Mouse (Mus musculus) lung, postnatal 0 days (tissue): ENCODE data around the gene Prl2a1. TPM values are rescaled to one million over a fixed set of nuclear protein-coding genes. Genes with fewer than 3 reads are reported as not detected.
"Not testable (repeated sequence)": the region's sequence is repeated elsewhere in the genome, so short reads cannot be mapped to it uniquely, and the experiment has no call there.

Experiments
- ATAC-seq: fragments of 200-750 bp; cut with Nextera tagmentation; 2 replicates; pipeline ENCODE4 v1.8.0; 2017; ENCODE audit warnings: moderate library complexity
- DNase-seq: peaks from one replicate; pipeline ENCODE4 v3.0.0-alpha.2; 2016; ENCODE audit warnings: low spot score
- H3K27ac ChIP-seq: fragments of 300-500 bp; sonication (generic); 2 replicates; pipeline ENCODE4 v1.5.1; 2014; ENCODE audit warnings: antibody characterized with exemption, mild to moderate bottlenecking, low read length, mixed read lengths
- H3K27me3 ChIP-seq: fragments of 300-500 bp; sonication (generic); replicated peaks from 2 replicates; pipeline ENCODE4 v1.6.1; 2014; ENCODE audit warnings: low read length, mixed read lengths; ENCODE audit not compliant: insufficient read depth
- H3K36me3 ChIP-seq: fragments of 300-500 bp; sonication (generic); 2 replicates; pipeline ENCODE4 v1.6.1; 2014; ENCODE audit warnings: low read length, mixed read lengths; ENCODE audit not compliant: insufficient read depth
- H3K4me1 ChIP-seq: fragments of 300-500 bp; sonication (generic); 2 replicates; pipeline ENCODE4 v1.6.1; 2014; ENCODE audit warnings: antibody characterized with exemption, low read depth, low read length, mixed read lengths; ENCODE audit not compliant: insufficient read depth
- H3K4me2 ChIP-seq: fragments of 300-500 bp; sonication (generic); replicated peaks from 2 replicates; pipeline ENCODE4 v1.6.1; 2014; ENCODE audit warnings: low read depth, mild to moderate bottlenecking, low read length, moderate library complexity, mixed read lengths
- H3K4me3 ChIP-seq: fragments of 300-500 bp; sonication (generic); 2 replicates; pipeline ENCODE4 v1.5.1; 2014; ENCODE audit warnings: low read depth, low read length
- H3K9ac ChIP-seq: fragments of 300-500 bp; sonication (generic); replicated peaks from 2 replicates; pipeline ENCODE4 v1.6.1; 2014; ENCODE audit warnings: low read depth, mild to moderate bottlenecking
- H3K9me3 ChIP-seq: fragments of 300-500 bp; sonication (generic); 2 replicates; pipeline ENCODE4 v1.6.1; 2016; ENCODE audit warnings: low read length, mixed read lengths
- CTCF ChIP-seq: IDR thresholded peaks from 2 replicates; pipeline ENCODE4 v1.5.1; 2016; ENCODE audit warnings: antibody characterized with exemption, mild to moderate bottlenecking
- EP300 ChIP-seq: IDR thresholded peaks from 2 replicates; pipeline ENCODE4 v1.6.1; 2016; ENCODE audit warnings: antibody characterized with exemption, mild to moderate bottlenecking, control low read depth
- WGBS: fragments of 180-500 bp; shearing (Covaris S2); extraction: QIAGEN DNeasy Blood & Tissue Kit; methylation state at CpG from one replicate; pipeline ENCODE4 v1.1.7; 2014; 5-methylcytosine and 5-hydroxymethylcytosine counted together
- polyA plus RNA-seq: library from polyadenylated mRNA; unstranded; fragments of >200 nt; fragmentation: Nextera tagmentation; extraction: Ambion mirVana; gene quantifications from 2 replicates; pipeline ENCODE4 v1.2.1, GENCODE M21; 2015

The Prl2a1 gene
- not detected in 2 replicates for polyA plus RNA-seq

- H3K4me1 ChIP-seq = no peaks in the 10 kb centered on the region
- no peak within 1 kb of the TSS for H3K4me3 ChIP-seq
- WGBS = 60% methylated on average over 1 of the region's 1 CpGs
- no peak for TF ChIP-seq EP300
- no peak for TF ChIP-seq CTCF
- ATAC-seq (no peak), DNase-seq (no peak)
- H3K9ac ChIP-seq = no peak within 1 kb of the TSS
- H3K27me3 ChIP-seq = no peaks in the 10 kb centered on the region
- no peak within 1 kb of the TSS for H3K27ac ChIP-seq
- no peaks in the 10 kb centered on the region for H3K36me3 ChIP-seq
- no peaks in the 10 kb centered on the region for H3K9me3 ChIP-seq
- H3K4me2 ChIP-seq = no peak within 1 kb of the TSS
Measured at GRCm38 (mm10) chr13:27801354-27801753, at the start of gene Prl2a1. TSS of gene Prl2a1 (plus strand) at chr13:27801654.

- H3K27me3 ChIP-seq, DNase-seq, H3K36me3 ChIP-seq, H3K9ac ChIP-seq, H3K4me1 ChIP-seq, H3K9me3 ChIP-seq, H3K4me3 ChIP-seq, H3K4me2 ChIP-seq, ATAC-seq, H3K27ac ChIP-seq: not testable (repeated sequence)
- WGBS = 96% methylated on average over 2 of the region's 3 CpGs
Measured at GRCm38 (mm10) chr13:27780704-27781103, 20.8 kb upstream of the Prl2a1 start, which contains the start of gene Prl7c1. TSS of gene Prl7c1 (minus strand) at chr13:27780804.

GRCm38 (mm10) chr13:27799303-27799702 lies 2.2 kb upstream of the Prl2a1 start:
- no peak for TF ChIP-seq EP300
- TF ChIP-seq CTCF = no peak
- ATAC-seq (no peak), DNase-seq (no peak)
- no peak overlapping the region for H3K4me2 ChIP-seq
- no peaks in the 10 kb centered on the region for H3K4me1 ChIP-seq
- no peak overlapping the region for H3K27ac ChIP-seq
- no peak overlapping the region for H3K4me3 ChIP-seq
- no peaks in the 10 kb centered on the region for H3K9me3 ChIP-seq
- no peaks in the 10 kb centered on the region for H3K27me3 ChIP-seq
- H3K9ac ChIP-seq = no peak overlapping the region
- no peaks in the 10 kb centered on the region for H3K36me3 ChIP-seq
- 69% methylated on average over 4 of the region's 4 CpGs for WGBS

- H3K27ac ChIP-seq = no peak overlapping the region
- H3K4me2 ChIP-seq = no peak overlapping the region
- no peaks in the 10 kb centered on the region for H3K9me3 ChIP-seq
- TF ChIP-seq CTCF (no peak), EP300 (no peak)
- 68% methylated on average over 1 of the region's 1 CpGs for WGBS
- no peak overlapping the region for H3K4me3 ChIP-seq
- DNase-seq (no peak), ATAC-seq (no peak)
- H3K9ac ChIP-seq = no peak overlapping the region
- H3K36me3 ChIP-seq = no peaks in the 10 kb centered on the region
- H3K27me3 ChIP-seq = no peaks in the 10 kb centered on the region
- H3K4me1 ChIP-seq = no peaks in the 10 kb centered on the region
Measured at GRCm38 (mm10) chr13:27802765-27803164, 1.3 kb downstream of the Prl2a1 start.

GRCm38 (mm10) chr13:27849042-27849441 lies 47.6 kb downstream of the Prl2a1 start, which contains the start of gene Prl2c1:
TSS of gene Prl2c1 (plus strand) at chr13:27849342.
- no peak within 1 kb of the TSS for H3K9ac ChIP-seq
- ATAC-seq = no peak

More at GRCm38 (mm10) chr13:27849042-27849441, 47.6 kb downstream of the Prl2a1 start, which contains the start of gene Prl2c1:
- DNase-seq = no peak
- H3K27ac ChIP-seq = no peak within 1 kb of the TSS
- no peaks in the 10 kb centered on the region for H3K36me3 ChIP-seq
- 78% methylated on average over 3 of the region's 3 CpGs for WGBS
- no peaks in the 10 kb centered on the region for H3K4me1 ChIP-seq
- TF ChIP-seq CTCF (no peak), EP300 (no peak)
- no peak within 1 kb of the TSS for H3K4me2 ChIP-seq
- no peak within 1 kb of the TSS for H3K4me3 ChIP-seq
- H3K27me3 ChIP-seq = no peaks in the 10 kb centered on the region
- no peaks in the 10 kb centered on the region for H3K9me3 ChIP-seq

Other genes with a start within 250 kb of the Prl2a1 start
- gene Prl8a9, start 237.0 kb upstream of the Prl2a1 start, polyA plus RNA-seq = not detected in 2 replicates
- not detected in 2 replicates for gene Prl8a1, start 219.5 kb upstream of the Prl2a1 start, polyA plus RNA-seq
- not detected in 2 replicates for gene Prl7b1, start 191.1 kb upstream of the Prl2a1 start, polyA plus RNA-seq
- not detected in 2 replicates for gene Prl7a1, start 159.2 kb upstream of the Prl2a1 start, polyA plus RNA-seq
- gene Prl7a2, start 133.6 kb upstream of the Prl2a1 start, polyA plus RNA-seq = not detected in 2 replicates
- not detected in 2 replicates for gene Prl7d1, start 84.9 kb upstream of the Prl2a1 start, polyA plus RNA-seq
- gene Prl7c1, start 20.9 kb upstream of the Prl2a1 start, polyA plus RNA-seq = not detected in 2 replicates
- gene Prl2c1, start 47.7 kb downstream of the Prl2a1 start, polyA plus RNA-seq = not detected in 2 replicates
- gene Prl4a1, start 214.6 kb downstream of the Prl2a1 start, polyA plus RNA-seq = not detected in 2 replicates